Mouse (Mus musculus): ENCODE data around the gene Arhgap15. TPM values are rescaled to one million over a fixed set of nuclear protein-coding genes. Genes with fewer than 3 reads are reported as not detected.

Arhgap15 gene
- total and polyA plus RNA-seq, 2 experiments = 0.12 to 2.4 TPM

GRCm38 (mm10) chr2:44257946-44258345, 509.3 kb downstream of the Arhgap15 start:
- H3K79me2 ChIP-seq (ENCODE audit: control insufficient read depth, insufficient read depth, low read length) = no peaks in the 10 kb centered on the region
- no peak for TF ChIP-seq POLR2A (IDR thresholded peaks at IDR 0.05; ENCODE audit: extremely low read depth, insufficient read depth, low read length)
- H3K4me1 ChIP-seq (ENCODE audit: control insufficient read depth, insufficient read depth, low read length) = no peaks in the 10 kb centered on the region
- DNase-seq (ENCODE audit: extremely low read depth, low read depth, low spot score) = no peak
- no peak overlapping the region for H3K4me3 ChIP-seq (ENCODE audit: insufficient read depth, low read depth, low read length)
- no peaks in the 10 kb centered on the region for H3K27me3 ChIP-seq (ENCODE audit: control insufficient read depth, insufficient read depth, low read length)
- no peak overlapping the region for H3K27ac ChIP-seq (replicated peaks; ENCODE audit: insufficient read depth, low read depth, low read length)
- 83% methylated on average over 2 of the region's 2 CpGs for WGBS
- no peak overlapping the region for H3K9ac ChIP-seq (ENCODE audit: low read depth, low read length)
- H3K36me3 ChIP-seq (ENCODE audit: control insufficient read depth, insufficient read depth, low read length) = no peaks in the 10 kb centered on the region

DNA sequence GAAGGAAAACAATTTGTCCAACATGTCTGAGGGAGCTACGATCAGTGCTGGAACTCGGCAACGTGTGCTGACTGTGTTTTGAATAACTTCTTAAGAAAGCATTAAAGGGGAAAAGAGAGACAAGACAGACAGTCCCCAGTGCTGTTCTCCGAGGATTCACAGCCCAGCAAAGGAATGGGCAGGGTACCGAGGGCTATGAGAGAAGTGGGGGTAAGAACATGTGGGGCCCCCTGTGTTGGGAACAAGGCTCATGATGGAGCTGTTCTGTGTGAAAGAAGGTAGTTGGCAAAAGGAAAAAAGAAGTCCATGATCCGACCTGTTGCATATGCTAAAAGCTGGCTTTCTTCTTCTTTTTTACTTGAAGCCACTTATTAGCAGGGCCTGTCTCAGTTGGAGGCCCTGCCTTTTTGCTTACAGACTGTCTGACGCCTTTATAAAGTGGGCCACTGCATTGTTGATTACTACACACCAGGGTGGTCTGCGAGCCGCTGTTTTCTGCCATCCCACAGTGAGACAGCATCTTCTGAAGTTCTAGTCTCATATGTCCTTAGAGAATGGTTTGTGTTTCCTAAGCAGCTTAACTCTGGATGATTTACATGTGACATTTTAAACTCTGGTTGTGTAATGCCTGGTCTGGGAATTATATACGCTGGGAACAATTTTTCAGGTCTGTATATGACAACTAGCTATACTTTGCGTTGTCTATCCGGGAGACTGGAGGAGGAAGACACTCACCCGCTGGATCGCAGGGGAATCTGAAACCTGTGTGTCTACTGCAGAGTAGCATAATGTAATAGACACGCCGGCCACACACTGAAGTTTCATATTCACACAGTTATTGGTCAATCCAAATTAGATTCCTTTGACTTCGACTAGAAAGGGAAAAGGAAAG, 523.1 kb downstream of the Arhgap15 start:
- Histone ChIP-seq H3K79me2 (ENCODE audit: control insufficient read depth, insufficient read depth, low read length) (no peaks in the 10 kb centered on the region), H3K4me1 (ENCODE audit: control insufficient read depth, insufficient read depth, low read length) (no peaks in the 10 kb centered on the region), H3K27me3 (ENCODE audit: control insufficient read depth, insufficient read depth, low read length) (no peaks in the 10 kb centered on the region), H3K36me3 (ENCODE audit: control insufficient read depth, insufficient read depth, low read length) (no peaks in the 10 kb centered on the region), H3K9ac (ENCODE audit: low read depth, low read length) (no peak overlapping the region), H3K27ac (replicated peaks; ENCODE audit: insufficient read depth, low read depth, low read length) (no peak overlapping the region), H3K4me3 (ENCODE audit: insufficient read depth, low read depth, low read length) (no peak overlapping the region)
- no peak for TF ChIP-seq POLR2A (IDR thresholded peaks at IDR 0.05; ENCODE audit: extremely low read depth, insufficient read depth, low read length)
- 73% methylated on average over 17 of the region's 17 CpGs for WGBS
- DNase-seq (ENCODE audit: extremely low read depth, low read depth, low spot score) = no peak

- Histone ChIP-seq H3K36me3 (ENCODE audit: control insufficient read depth, insufficient read depth, low read length) (no peaks in the 10 kb centered on the region), H3K9ac (ENCODE audit: low read depth, low read length) (no peak overlapping the region), H3K27me3 (ENCODE audit: control insufficient read depth, insufficient read depth, low read length) (no peaks in the 10 kb centered on the region), H3K4me1 (ENCODE audit: control insufficient read depth, insufficient read depth, low read length) (no peaks in the 10 kb centered on the region), H3K4me3 (ENCODE audit: insufficient read depth, low read depth, low read length) (no peak overlapping the region), H3K27ac (replicated peaks; ENCODE audit: insufficient read depth, low read depth, low read length) (no peak overlapping the region), H3K79me2 (ENCODE audit: control insufficient read depth, insufficient read depth, low read length) (no peaks in the 10 kb centered on the region)
- no peak for DNase-seq (ENCODE audit: extremely low read depth, low read depth, low spot score)
- TF ChIP-seq POLR2A (IDR thresholded peaks at IDR 0.05; ENCODE audit: extremely low read depth, insufficient read depth, low read length) = no peak
- no peak for TF ChIP-seq CTCF (IDR thresholded peaks at IDR 0.05; ENCODE audit: low read depth, low read length)
- 84% methylated on average over 13 of the region's 13 CpGs for WGBS
These were observed 524.0 kb downstream of the Arhgap15 start for GRCm38 (mm10) chr2:44272606-44273005.

DNA sequence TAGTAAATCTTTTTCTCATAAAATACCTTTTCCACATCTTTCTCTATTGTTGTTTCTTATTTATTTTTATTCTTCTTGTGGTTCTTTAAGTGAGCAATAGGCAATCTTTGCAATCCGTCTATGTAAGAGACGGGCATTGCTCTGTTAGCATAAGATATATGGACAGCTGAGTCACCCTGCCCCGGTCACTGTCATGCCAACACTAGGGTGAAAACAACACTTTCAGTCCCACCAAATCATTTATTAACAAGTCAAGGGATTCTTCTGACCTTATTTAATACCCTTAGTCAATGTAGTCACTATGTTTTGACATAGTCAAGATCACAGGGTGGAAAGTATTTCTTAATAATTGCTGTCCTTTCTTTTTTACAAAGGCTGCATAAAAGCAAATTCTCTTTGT, 525.8 kb downstream of the Arhgap15 start:
- WGBS = 76% methylated on average over 3 of the region's 3 CpGs
- Histone ChIP-seq H3K27me3 (ENCODE audit: control insufficient read depth, insufficient read depth, low read length) (no peaks in the 10 kb centered on the region), H3K36me3 (ENCODE audit: control insufficient read depth, insufficient read depth, low read length) (no peaks in the 10 kb centered on the region), H3K4me3 (ENCODE audit: insufficient read depth, low read depth, low read length) (no peak overlapping the region), H3K27ac (replicated peaks; ENCODE audit: insufficient read depth, low read depth, low read length) (no peak overlapping the region), H3K79me2 (ENCODE audit: control insufficient read depth, insufficient read depth, low read length) (no peaks in the 10 kb centered on the region), H3K9ac (ENCODE audit: low read depth, low read length) (no peak overlapping the region), H3K4me1 (ENCODE audit: control insufficient read depth, insufficient read depth, low read length) (no peaks in the 10 kb centered on the region)
- DNase-seq (ENCODE audit: extremely low read depth, low read depth, low spot score) = peak; percentile 16
- TF ChIP-seq POLR2A (IDR thresholded peaks at IDR 0.05; ENCODE audit: extremely low read depth, insufficient read depth, low read length) (no peak), CTCF (IDR thresholded peaks at IDR 0.05; ENCODE audit: low read depth, low read length) (no peak)

DNA sequence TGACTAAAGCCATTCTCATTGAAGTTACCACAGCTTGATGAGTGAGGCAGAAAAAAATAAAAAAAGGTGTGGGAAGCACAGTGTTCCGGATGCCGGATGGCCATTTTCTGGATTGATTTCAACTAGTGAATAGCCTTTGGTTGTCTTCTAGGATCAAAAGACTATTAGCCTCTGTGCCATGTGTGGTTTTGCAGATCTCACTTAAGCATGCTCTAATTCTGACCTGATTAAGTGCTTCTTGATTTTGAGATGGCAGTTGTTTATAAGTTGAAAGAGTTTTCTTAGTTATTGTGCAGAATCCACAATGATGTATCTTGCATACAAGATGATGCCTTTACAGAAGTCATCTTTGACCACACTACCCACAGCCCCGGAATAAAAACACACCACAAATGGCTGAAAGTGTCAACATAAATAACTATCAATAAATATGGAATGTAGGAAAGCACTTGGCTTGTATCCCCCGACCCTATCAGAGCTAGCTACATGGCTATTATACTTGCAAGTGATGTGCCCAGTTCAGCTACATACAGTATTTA, 537.6 kb downstream of the Arhgap15 start:
- 85% methylated on average over 4 of the region's 4 CpGs for WGBS
- no peaks in the 10 kb centered on the region for H3K36me3 ChIP-seq (ENCODE audit: control insufficient read depth, insufficient read depth, low read length)
- TF ChIP-seq CTCF (IDR thresholded peaks at IDR 0.05; ENCODE audit: low read depth, low read length) (no peak), POLR2A (IDR thresholded peaks at IDR 0.05; ENCODE audit: extremely low read depth, insufficient read depth, low read length) (no peak)
- no peaks in the 10 kb centered on the region for H3K4me1 ChIP-seq (ENCODE audit: control insufficient read depth, insufficient read depth, low read length)
- no peak overlapping the region for H3K4me3 ChIP-seq (ENCODE audit: insufficient read depth, low read depth, low read length)
- no peak overlapping the region for H3K27ac ChIP-seq (replicated peaks; ENCODE audit: insufficient read depth, low read depth, low read length)
- no peak for DNase-seq (ENCODE audit: extremely low read depth, low read depth, low spot score)
- H3K79me2 ChIP-seq (ENCODE audit: control insufficient read depth, insufficient read depth, low read length) = no peaks in the 10 kb centered on the region
- no peaks in the 10 kb centered on the region for H3K27me3 ChIP-seq (ENCODE audit: control insufficient read depth, insufficient read depth, low read length)
- H3K9ac ChIP-seq (ENCODE audit: low read depth, low read length) = no peak overlapping the region

GRCm38 (mm10) chr2:44299156-44299555, 550.5 kb downstream of the Arhgap15 start:
- Histone ChIP-seq H3K4me3 (ENCODE audit: insufficient read depth, low read depth, low read length) (no peak overlapping the region), H3K79me2 (ENCODE audit: control insufficient read depth, insufficient read depth, low read length) (no peaks in the 10 kb centered on the region), H3K4me1 (ENCODE audit: control insufficient read depth, insufficient read depth, low read length) (no peaks in the 10 kb centered on the region), H3K27me3 (ENCODE audit: control insufficient read depth, insufficient read depth, low read length) (no peaks in the 10 kb centered on the region), H3K36me3 (ENCODE audit: control insufficient read depth, insufficient read depth, low read length) (no peaks in the 10 kb centered on the region), H3K9ac (ENCODE audit: low read depth, low read length) (no peak overlapping the region), H3K27ac (replicated peaks; ENCODE audit: insufficient read depth, low read depth, low read length) (no peak overlapping the region)
- WGBS = 93% methylated on average over 3 of the region's 3 CpGs
- no peak for DNase-seq (ENCODE audit: extremely low read depth, low read depth, low spot score)
- TF ChIP-seq CTCF (IDR thresholded peaks at IDR 0.05; ENCODE audit: low read depth, low read length) = no peak
- no peak for TF ChIP-seq POLR2A (IDR thresholded peaks at IDR 0.05; ENCODE audit: extremely low read depth, insufficient read depth, low read length)
